Mouse (Mus musculus): ENCODE data around the gene Prkcd.

DNA sequence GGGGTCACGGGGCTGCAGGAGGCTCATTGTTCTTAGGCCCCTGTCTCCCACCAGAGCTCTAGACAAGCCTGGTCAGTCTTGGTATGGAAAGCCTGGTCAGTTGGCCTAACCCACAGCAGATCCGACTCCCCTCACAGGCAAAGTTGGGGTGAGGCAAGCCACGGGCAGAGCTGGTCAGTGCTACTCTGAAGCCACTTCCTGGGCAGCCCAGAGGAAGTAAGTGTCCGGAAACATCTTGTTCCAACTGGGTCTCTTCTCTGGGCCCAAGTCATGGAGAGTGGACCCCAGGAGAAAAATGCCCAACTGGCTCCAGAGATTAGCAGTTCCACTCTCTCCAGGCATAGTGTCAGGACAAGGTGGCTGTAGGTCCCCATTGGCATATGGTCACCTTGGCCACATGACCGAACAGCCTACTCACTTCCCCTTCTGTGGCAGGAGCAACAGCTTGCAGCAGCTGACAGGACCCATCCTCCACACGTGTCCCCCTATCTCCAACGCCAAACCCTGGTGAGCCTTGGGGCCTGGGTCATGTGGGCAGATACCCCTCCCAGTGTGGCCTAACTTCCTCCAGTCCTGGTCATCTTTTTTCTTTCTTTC, 5.9 kb downstream of the Prkcd start:
- TF ChIP-seq CTCF (IDR thresholded peaks at IDR 0.05; ENCODE audit: low read depth) (no peak), EP300 (IDR thresholded peaks at IDR 0.05; ENCODE audit: low read depth) (no peak)

All from heart, postnatal 0 days (tissue).